Mouse (Mus musculus) kidney, embryonic 15.5 days (tissue): ENCODE results near the gene Ube4a. TPM values are rescaled to one million over a fixed set of nuclear protein-coding genes. Genes with fewer than 3 reads are reported as not detected.

Experiments used
- ATAC-seq: fragments of 200-750 bp; cut with Nextera tagmentation; replicated peaks from 2 replicates; pipeline ENCODE4 v1.8.0; 2017; ENCODE audit warnings: moderate TSS enrichment; ENCODE audit not compliant: low FRiP score
- H3K27ac ChIP-seq: fragments of 300-500 bp; sonication (generic); 2 replicates; pipeline ENCODE4 v1.5.1; 2015; ENCODE audit warnings: mild to moderate bottlenecking, inconsistent platforms
- H3K27me3 ChIP-seq: fragments of 300-500 bp; sonication (generic); 2 replicates; pipeline ENCODE4 v1.6.1; 2015; ENCODE audit warnings: inconsistent platforms
- H3K36me3 ChIP-seq: fragments of 300-500 bp; sonication (generic); 2 replicates; pipeline ENCODE4 v1.6.1; 2015; ENCODE audit warnings: inconsistent platforms
- H3K4me1 ChIP-seq: fragments of 300-500 bp; sonication (generic); 2 replicates; pipeline ENCODE4 v1.6.1; 2015; ENCODE audit warnings: inconsistent platforms
- H3K4me2 ChIP-seq: fragments of 300-500 bp; sonication (generic); 2 replicates; pipeline ENCODE4 v1.6.1; 2015; ENCODE audit warnings: moderate library complexity, mild to moderate bottlenecking, inconsistent platforms
- H3K4me3 ChIP-seq: fragments of 300-500 bp; sonication (generic); replicated peaks from 2 replicates; pipeline ENCODE4 v1.5.1; 2015; ENCODE audit warnings: mild to moderate bottlenecking, inconsistent platforms
- H3K9ac ChIP-seq: fragments of 300-500 bp; sonication (generic); 2 replicates; pipeline ENCODE4 v1.6.1; 2015; ENCODE audit warnings: mild to moderate bottlenecking, inconsistent platforms
- H3K9me3 ChIP-seq: fragments of 300-500 bp; sonication (generic); replicated peaks from 2 replicates; pipeline ENCODE4 v1.6.1; 2016; ENCODE audit warnings: inconsistent platforms
- WGBS: fragments of 180-500 bp; shearing (Covaris S2); methylation state at CpG from one replicate; pipeline ENCODE4 v1.1.7; 2015; ENCODE audit warnings: mixed read lengths; 5-methylcytosine and 5-hydroxymethylcytosine counted together
- polyA plus RNA-seq: library from polyadenylated mRNA; unstranded; fragments of >200 nt; fragmentation: Nextera tagmentation; extraction: Ambion mirVana; gene quantifications from 2 replicates; pipeline ENCODE4 v1.2.1, GENCODE M21; 2015

Gene Ube4a
- polyA plus RNA-seq, 1 experiment from 2014 or later, result 23.7 TPM

GRCm38 (mm10) chr9:44994962-44995361 is 29.6 kb upstream of the Ube4a start:
- Histone ChIP-seq H3K27ac (no peak overlapping the region), H3K9ac (no peak overlapping the region), H3K4me1 (peaks cover 6% of the 10 kb centered on the region; the same call in 1 of the 2 replicates), H3K4me2 (no peak overlapping the region), H3K9me3 (no peaks in the 10 kb centered on the region), H3K27me3 (peaks cover 4% of the 10 kb centered on the region; the same call in 1 of the 2 replicates), H3K4me3 (no peak overlapping the region), H3K36me3 (no peaks in the 10 kb centered on the region)
- no peak for ATAC-seq
- 77% methylated on average over 4 of the region's 4 CpGs for WGBS

- no peaks in the 10 kb centered on the region for H3K9me3 ChIP-seq
- WGBS, result 84% methylated on average over 2 of the region's 2 CpGs
- no peaks in the 10 kb centered on the region for H3K4me1 ChIP-seq
- H3K36me3 ChIP-seq, result no peaks in the 10 kb centered on the region
- no peak overlapping the region for H3K4me3 ChIP-seq
- peaks cover 4% of the 10 kb centered on the region; the same call in 1 of the 2 replicates for H3K27me3 ChIP-seq
- H3K9ac ChIP-seq, result no peak overlapping the region
- no peak overlapping the region for H3K4me2 ChIP-seq
- no peak overlapping the region for H3K27ac ChIP-seq
- ATAC-seq, result no peak
Measured at GRCm38 (mm10) chr9:44993268-44993667, 27.9 kb upstream of the Ube4a start.

GRCm38 (mm10) chr9:44992271-44992670 is 26.9 kb upstream of the Ube4a start:
- no peak for ATAC-seq

GRCm38 (mm10) chr9:44991821-44992220 is 26.4 kb upstream of the Ube4a start:
- no peaks in the 10 kb centered on the region for H3K4me1 ChIP-seq
- peaks cover 1% of the 10 kb centered on the region; the same call in 1 of the 2 replicates for H3K27me3 ChIP-seq
- no peaks in the 10 kb centered on the region for H3K9me3 ChIP-seq
- H3K4me2 ChIP-seq, result no peak overlapping the region
- ATAC-seq, result no peak
- no peak overlapping the region for H3K27ac ChIP-seq
- 83% methylated on average over 2 of the region's 2 CpGs for WGBS
- H3K4me3 ChIP-seq, result no peak overlapping the region
- H3K9ac ChIP-seq, result no peak overlapping the region
- no peaks in the 10 kb centered on the region for H3K36me3 ChIP-seq

More at GRCm38 (mm10) chr9:44992271-44992670, 26.9 kb upstream of the Ube4a start:
- no peaks in the 10 kb centered on the region for H3K4me1 ChIP-seq
- H3K9me3 ChIP-seq, result no peaks in the 10 kb centered on the region
- no peak overlapping the region for H3K27ac ChIP-seq
- H3K4me3 ChIP-seq, result no peak overlapping the region
- no peak overlapping the region for H3K4me2 ChIP-seq
- H3K36me3 ChIP-seq, result no peaks in the 10 kb centered on the region
- H3K9ac ChIP-seq, result no peak overlapping the region
- peaks cover 4% of the 10 kb centered on the region; the same call in 1 of the 2 replicates for H3K27me3 ChIP-seq

- no peak for ATAC-seq
- WGBS, result 66% methylated on average over 5 of the region's 5 CpGs
- H3K4me2 ChIP-seq, result no peak overlapping the region
- H3K36me3 ChIP-seq, result no peaks in the 10 kb centered on the region
- H3K9ac ChIP-seq, result no peak overlapping the region
- 0 out of 2 replicates have a peak, but pooled peaks cover 3% of the 10 kb centered on the region for H3K27me3 ChIP-seq
- H3K27ac ChIP-seq, result no peak overlapping the region
- H3K9me3 ChIP-seq, result no peaks in the 10 kb centered on the region
- H3K4me3 ChIP-seq, result no peak overlapping the region
- no peaks in the 10 kb centered on the region for H3K4me1 ChIP-seq
Measured at GRCm38 (mm10) chr9:44986976-44987375, 21.6 kb upstream of the Ube4a start.

DNA sequence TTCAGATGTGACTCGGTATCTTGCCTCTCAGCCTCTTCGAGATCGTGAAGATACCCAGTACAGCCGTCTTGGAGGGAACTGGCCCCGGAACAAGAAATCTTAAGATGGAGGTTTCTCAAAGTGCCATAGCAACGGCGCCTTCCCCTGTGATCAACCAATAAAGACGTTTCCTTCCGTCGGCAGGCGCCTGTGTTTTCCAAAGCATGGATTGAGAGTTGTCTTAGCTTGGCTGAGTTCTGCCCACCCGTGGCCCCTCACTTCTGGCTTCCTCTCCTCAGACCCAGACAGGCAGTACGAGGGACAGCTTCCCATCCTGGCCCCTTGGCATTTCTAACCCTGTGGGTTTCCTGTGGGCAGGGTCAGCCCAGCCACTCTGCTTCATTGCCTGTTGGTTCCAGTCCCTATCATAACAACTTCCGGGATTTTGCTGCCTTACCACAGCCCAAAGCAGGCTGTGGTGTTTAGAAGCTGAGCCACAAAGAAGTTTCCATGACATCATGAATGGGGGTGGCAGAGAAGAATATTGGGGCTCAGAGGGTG is 20.9 kb upstream of the Ube4a start:
- Histone ChIP-seq H3K27ac (no peak overlapping the region), H3K4me1 (no peaks in the 10 kb centered on the region), H3K36me3 (no peaks in the 10 kb centered on the region), H3K9me3 (no peaks in the 10 kb centered on the region), H3K9ac (no peak overlapping the region), H3K27me3 (0 out of 2 replicates have a peak, but pooled peaks cover 3% of the 10 kb centered on the region), H3K4me3 (no peak overlapping the region), H3K4me2 (no peak overlapping the region)
- 58% methylated on average over 14 of the region's 14 CpGs for WGBS
- no peak for ATAC-seq

GRCm38 (mm10) chr9:44985721-44986161 is 20.3 kb upstream of the Ube4a start:
- Histone ChIP-seq H3K36me3 (no peaks in the 10 kb centered on the region), H3K4me2 (no peak overlapping the region), H3K4me1 (no peaks in the 10 kb centered on the region), H3K27me3 (0 out of 2 replicates have a peak, but pooled peaks cover 6% of the 10 kb centered on the region), H3K27ac (no peak overlapping the region), H3K9me3 (no peaks in the 10 kb centered on the region), H3K4me3 (no peak overlapping the region), H3K9ac (no peak overlapping the region)
- no peak for ATAC-seq
- WGBS, result 83% methylated on average over 3 of the region's 3 CpGs

DNA sequence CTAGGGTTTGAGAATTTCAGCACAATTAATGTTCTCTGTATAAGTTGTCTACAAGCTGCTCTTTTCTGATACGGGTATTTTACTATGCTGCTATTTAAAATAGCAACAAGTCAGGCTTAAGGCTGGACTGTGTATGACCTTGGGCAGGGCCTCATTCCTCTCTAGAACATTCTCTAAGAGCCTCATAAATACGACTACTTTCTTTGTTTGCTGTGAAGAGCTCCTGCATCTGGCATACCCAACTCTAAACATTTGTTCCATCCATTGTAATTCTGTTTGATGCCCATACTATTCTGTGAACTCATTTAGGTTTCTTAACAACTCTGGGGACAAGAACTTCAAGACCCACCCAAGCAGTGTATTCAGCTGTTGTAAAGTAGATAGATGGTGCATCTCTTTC is 17.6 kb upstream of the Ube4a start:
- no peak overlapping the region for H3K9ac ChIP-seq
- no peaks in the 10 kb centered on the region for H3K9me3 ChIP-seq
- no peak overlapping the region for H3K4me3 ChIP-seq
- peaks cover 14% of the 10 kb centered on the region; the same call in 1 of the 2 replicates for H3K27me3 ChIP-seq
- H3K4me1 ChIP-seq, result no peaks in the 10 kb centered on the region
- ATAC-seq, result no peak
- no peak overlapping the region for H3K27ac ChIP-seq
- WGBS, result 71% methylated on average over 2 of the region's 2 CpGs
- H3K36me3 ChIP-seq, result no peaks in the 10 kb centered on the region
- H3K4me2 ChIP-seq, result no peak overlapping the region

GRCm38 (mm10) chr9:44982531-44982930 is 17.1 kb upstream of the Ube4a start:
- H3K4me2 ChIP-seq, result no peak overlapping the region
- no peak overlapping the region for H3K27ac ChIP-seq
- peaks cover 18% of the 10 kb centered on the region for H3K27me3 ChIP-seq
- 80% methylated on average over 3 of the region's 3 CpGs for WGBS
- no peak overlapping the region for H3K9ac ChIP-seq
- H3K9me3 ChIP-seq, result no peaks in the 10 kb centered on the region
- no peak overlapping the region for H3K4me3 ChIP-seq
- H3K4me1 ChIP-seq, result no peaks in the 10 kb centered on the region
- no peaks in the 10 kb centered on the region for H3K36me3 ChIP-seq
- no peak for ATAC-seq

- no peak overlapping the region for H3K27ac ChIP-seq
- H3K36me3 ChIP-seq, result no peaks in the 10 kb centered on the region
- H3K9me3 ChIP-seq, result no peaks in the 10 kb centered on the region
- ATAC-seq, result no peak
- H3K4me1 ChIP-seq, result no peaks in the 10 kb centered on the region
- no peak overlapping the region for H3K4me2 ChIP-seq
- no peak overlapping the region for H3K4me3 ChIP-seq
- peaks cover 18% of the 10 kb centered on the region for H3K27me3 ChIP-seq
- no peak overlapping the region for H3K9ac ChIP-seq
- WGBS, result 89% methylated on average over 8 of the region's 8 CpGs
Measured at GRCm38 (mm10) chr9:44982081-44982480, 16.7 kb upstream of the Ube4a start.

DNA sequence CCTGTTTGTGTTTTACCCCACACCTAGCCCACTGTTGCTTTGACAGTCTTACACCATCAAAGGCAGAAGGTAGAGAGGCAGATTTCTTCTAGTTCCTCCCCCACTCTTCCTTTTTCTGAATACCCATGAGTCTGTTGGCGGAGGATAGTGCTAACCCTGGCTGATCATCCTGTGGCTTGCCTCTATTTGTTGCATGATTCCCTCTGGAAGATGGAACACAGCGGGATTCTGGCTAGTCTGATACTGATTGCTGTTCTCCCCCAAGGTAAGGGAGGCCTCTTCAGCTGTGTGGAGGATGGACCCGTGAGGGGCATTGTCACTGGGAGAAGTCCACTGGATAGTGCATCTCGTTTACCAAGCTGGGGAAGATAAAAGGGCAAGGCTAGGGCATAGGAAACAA is 16.3 kb upstream of the Ube4a start, which contains the start of gene Cd3d:
Gene Cd3d (plus strand): TSS at position 111 of the 400 bp plus-strand sequence.
- no peak within 1 kb of the TSS for H3K9ac ChIP-seq
- no peak within 1 kb of the TSS for H3K4me2 ChIP-seq
- no peak for ATAC-seq
- H3K27ac ChIP-seq, result no peak within 1 kb of the TSS
- H3K9me3 ChIP-seq, result no peaks in the 10 kb centered on the region
- H3K4me3 ChIP-seq, result no peak within 1 kb of the TSS
- no peaks in the 10 kb centered on the region for H3K36me3 ChIP-seq
- H3K27me3 ChIP-seq, result peaks cover 18% of the 10 kb centered on the region
- 82% methylated on average over 4 of the region's 4 CpGs for WGBS
- no peaks in the 10 kb centered on the region for H3K4me1 ChIP-seq

GRCm38 (mm10) chr9:44981104-44981503 is 15.7 kb upstream of the Ube4a start:
- no peaks in the 10 kb centered on the region for H3K36me3 ChIP-seq
- no peaks in the 10 kb centered on the region for H3K9me3 ChIP-seq
- H3K9ac ChIP-seq, result no peak overlapping the region
- H3K4me3 ChIP-seq, result no peak overlapping the region
- H3K27ac ChIP-seq, result no peak overlapping the region
- peaks cover 23% of the 10 kb centered on the region for H3K27me3 ChIP-seq
- no peak for ATAC-seq
- H3K4me2 ChIP-seq, result no peak overlapping the region
- no peaks in the 10 kb centered on the region for H3K4me1 ChIP-seq
- WGBS, result 85% methylated on average over 2 of the region's 2 CpGs

GRCm38 (mm10) chr9:44980242-44980641 is 14.8 kb upstream of the Ube4a start, which contains the start of gene Cd3g:
Gene Cd3g (minus strand): TSS chr9:44980431.
- Histone ChIP-seq H3K4me2 (no peak within 1 kb of the TSS), H3K4me1 (no peaks in the 10 kb centered on the region), H3K27me3 (peaks cover 27% of the 10 kb centered on the region), H3K27ac (no peak within 1 kb of the TSS), H3K36me3 (no peaks in the 10 kb centered on the region), H3K4me3 (no peak within 1 kb of the TSS), H3K9me3 (no peaks in the 10 kb centered on the region), H3K9ac (no peak within 1 kb of the TSS)
- no peak for ATAC-seq
- WGBS, result 68% methylated on average over 3 of the region's 3 CpGs
